Mouse (Mus musculus): Measurements from ENCODE around the gene Arrdc5.
"Not testable (repeated sequence)": the region's sequence is repeated elsewhere in the genome, so short reads cannot be mapped to it uniquely, and the experiment has no call there.

Gene Arrdc5

GRCm38 (mm10) chr17:56278340-56278739 lies 21.7 kb downstream of the Arrdc5 start:
- DNase-seq (ENCODE audit: low spot score in 2 of 2): no peak

- DNase-seq (ENCODE audit: low spot score in 2 of 2): no peak
Observed at GRCm38 (mm10) chr17:56277567-56277893, 22.6 kb downstream of the Arrdc5 start.

GRCm38 (mm10) chr17:56276643-56277566 lies 23.2 kb downstream of the Arrdc5 start, which contains the start of gene Ticam1:
Gene Ticam1 (minus strand): TSS chr17:56276786.
- peak; percentile 87 to 92 for DNase-seq (ENCODE audit: low spot score in 2 of 2)

- no peak for DNase-seq (ENCODE audit: low spot score in 2 of 2)
Observed at GRCm38 (mm10) chr17:56275842-56276480, 24.1 kb downstream of the Arrdc5 start.

- DNase-seq (ENCODE audit: low spot score in 2 of 2): no peak
Observed at GRCm38 (mm10) chr17:56273986-56274385, 26.1 kb downstream of the Arrdc5 start.

- no peak for DNase-seq (ENCODE audit: low spot score in 2 of 2)
Observed at GRCm38 (mm10) chr17:56273482-56273881, 26.6 kb downstream of the Arrdc5 start.

- no peak for DNase-seq (ENCODE audit: low spot score in 2 of 2)
Observed at GRCm38 (mm10) chr17:56272644-56273043, 27.4 kb downstream of the Arrdc5 start.

- no peak for DNase-seq (ENCODE audit: low spot score in 2 of 2)
Observed at GRCm38 (mm10) chr17:56271609-56272253, 28.4 kb downstream of the Arrdc5 start.

- no peak for DNase-seq (ENCODE audit: low spot score in 2 of 2)
Observed at GRCm38 (mm10) chr17:56269741-56270140, 30.3 kb downstream of the Arrdc5 start.

- DNase-seq (ENCODE audit: low spot score in 2 of 2): no peak
Observed at GRCm38 (mm10) chr17:56269153-56269630, 30.9 kb downstream of the Arrdc5 start.

GRCm38 (mm10) chr17:56266271-56266670 lies 33.8 kb downstream of the Arrdc5 start:
- DNase-seq (ENCODE audit: low spot score in 2 of 2): no peak

GRCm38 (mm10) chr17:56265869-56266268 lies 34.2 kb downstream of the Arrdc5 start:
- DNase-seq (ENCODE audit: low spot score in 2 of 2): no peak

GRCm38 (mm10) chr17:56265011-56265410 lies 35.1 kb downstream of the Arrdc5 start:
- DNase-seq (ENCODE audit: low spot score in 2 of 2): no peak

- peak in 1 of 2 experiments; percentile 74 for DNase-seq (ENCODE audit: low spot score in 2 of 2)
Observed at GRCm38 (mm10) chr17:56264020-56264419, 36.1 kb downstream of the Arrdc5 start.

GRCm38 (mm10) chr17:56262645-56263094 lies 37.4 kb downstream of the Arrdc5 start:
- no peak for DNase-seq (ENCODE audit: low spot score in 2 of 2)

- DNase-seq (ENCODE audit: low spot score in 2 of 2): no peak
Observed at GRCm38 (mm10) chr17:56261166-56261565, 38.9 kb downstream of the Arrdc5 start.

GRCm38 (mm10) chr17:56259301-56260037 lies 40.6 kb downstream of the Arrdc5 start:
- no peak for DNase-seq (ENCODE audit: low spot score in 2 of 2)

- DNase-seq (ENCODE audit: low spot score in 2 of 2): not testable (repeated sequence)
Observed at GRCm38 (mm10) chr17:56258812-56259211, 41.3 kb downstream of the Arrdc5 start.

- DNase-seq (ENCODE audit: low spot score in 2 of 2): not testable (repeated sequence)
Observed at GRCm38 (mm10) chr17:56258269-56258668, 41.8 kb downstream of the Arrdc5 start.

- no peak for DNase-seq (ENCODE audit: low spot score in 2 of 2)
Observed at GRCm38 (mm10) chr17:56257181-56257894, 42.7 kb downstream of the Arrdc5 start.
